Mouse (Mus musculus) subcutaneous adipose tissue, adult 2 months (tissue): Measurements from ENCODE around the gene Vmn1r79. TPM values are rescaled to one million over a fixed set of nuclear protein-coding genes. Genes with fewer than 3 reads are reported as not detected.

ENCODE experiments used
- polyA plus RNA-seq: library from polyadenylated mRNA; depleted of rRNA; stranded (reverse); fragments of >200 nt; gene quantifications from 2 replicates; pipeline ENCODE4 v1.2.3, GENCODE M21; 2012; ENCODE audit warnings: low replicate concordance; rRNA removed

Gene Vmn1r79
- not detected in 2 replicates for polyA plus RNA-seq

GRCm38 (mm10) chr7:12170979-12171378 lies at the start of gene Vmn1r79:
TSS of gene Vmn1r79 (plus strand) at chr7:12171279.

DNA sequence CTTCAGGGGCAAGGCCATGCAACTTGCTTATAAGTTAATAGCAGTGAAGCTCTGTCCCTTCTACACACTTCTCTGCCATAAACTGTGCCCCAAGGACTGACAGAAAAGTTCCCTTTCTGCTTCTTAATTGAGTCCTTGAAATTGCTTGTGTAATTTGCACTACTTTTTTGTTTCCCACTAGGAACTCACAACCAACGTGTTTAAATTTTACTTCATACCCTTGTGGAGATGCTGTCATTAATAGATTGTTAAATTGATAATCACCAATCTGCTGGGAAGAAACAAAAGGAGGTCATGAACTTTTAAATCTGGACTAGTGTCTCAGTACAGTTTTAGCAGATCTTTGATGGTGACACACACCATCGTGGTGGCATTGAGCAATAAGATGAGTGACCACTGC lies 21.1 kb upstream of the Vmn1r79 start, which contains the start of gene Vmn1r78:
Vmn1r78 (plus strand) TSS at position 301 of the 400 bp plus-strand sequence.

DNA sequence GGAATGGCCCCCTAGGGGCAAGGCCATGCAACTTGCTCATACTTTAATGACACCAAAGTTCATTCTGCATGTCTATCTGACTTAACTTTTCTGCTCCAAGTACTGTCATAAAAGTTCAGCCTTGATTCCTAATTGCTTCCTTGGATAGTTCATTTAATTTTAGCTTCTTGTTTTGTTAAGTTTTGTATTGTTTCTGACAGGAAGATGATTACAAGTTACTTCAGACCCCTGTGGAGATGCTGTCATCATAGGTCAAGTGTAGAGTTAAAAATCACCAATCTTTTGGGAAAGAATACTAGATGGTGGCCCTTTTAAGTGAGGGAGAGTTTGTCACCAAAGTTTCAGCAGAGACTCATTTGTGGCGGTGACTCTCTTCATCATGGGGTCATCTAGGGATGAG lies 17.9 kb downstream of the Vmn1r79 start, which contains the start of gene Vmn1r80:
Vmn1r80 (plus strand) TSS at position 301 of the 400 bp plus-strand sequence.

Other genes starting within 250 kb of the Vmn1r79 start
- not detected in 2 replicates for gene Vmn1r76, start 233.1 kb upstream of the Vmn1r79 start, polyA plus RNA-seq
- not detected in 2 replicates for gene Vmn1r77, start 134.5 kb upstream of the Vmn1r79 start, polyA plus RNA-seq
- gene Vmn1r78, start 21.0 kb upstream of the Vmn1r79 start, polyA plus RNA-seq: not detected in 2 replicates
- not detected in 2 replicates for gene Vmn1r80, start 18.0 kb downstream of the Vmn1r79 start, polyA plus RNA-seq
- gene Vmn1r81, start 97.0 kb downstream of the Vmn1r79 start, polyA plus RNA-seq: not detected in 2 replicates
- gene Vmn1r82, start 129.2 kb downstream of the Vmn1r79 start, polyA plus RNA-seq: not detected in 2 replicates
- not detected in 2 replicates for gene Vmn1r83, start 158.2 kb downstream of the Vmn1r79 start, polyA plus RNA-seq
- not detected in 2 replicates for gene Vmn1r84, start 198.0 kb downstream of the Vmn1r79 start, polyA plus RNA-seq